Mouse (Mus musculus): ENCODE measurements at regions not wholly inside any gene's neighbourhood (a gene's known extent, or its start where the extent isn't known, plus 50 kb on each side); places are given as distances from the start of the nearest gene placed in this dataset.

GRCm38 (mm10) chr3:42129821-42130560, 387.6 kb downstream of the D3Ertd751e start:
- ATAC-seq (ENCODE audit: insufficient read depth) (no peak), DNase-seq (no peak)
- no peak for TF ChIP-seq CTCF (IDR thresholded peaks at IDR 0.05; ENCODE audit: low read depth)
- 79% methylated on average over 3 of the region's 3 CpGs for WGBS
- Histone ChIP-seq H3K4me2 (no peak overlapping the region), H3K4me1 (ENCODE audit: insufficient read depth) (no peaks in the 10 kb centered on the region), H3K27me3 (ENCODE audit: insufficient read depth, low read length) (no peaks in the 10 kb centered on the region), H3K9ac (no peak overlapping the region), H3K36me3 (ENCODE audit: insufficient read depth) (no peaks in the 10 kb centered on the region), H3K27ac (ENCODE audit: low read depth) (no peak overlapping the region), H3K4me3 (ENCODE audit: low read depth, low read length) (no peak overlapping the region), H3K9me3 (ENCODE audit: low read depth, low read length) (no peaks in the 10 kb centered on the region)

- ATAC-seq (ENCODE audit: insufficient read depth) (no peak), DNase-seq (no peak)
- Histone ChIP-seq H3K4me2 (no peak overlapping the region), H3K27ac (ENCODE audit: low read depth) (no peak overlapping the region), H3K4me1 (ENCODE audit: insufficient read depth) (no peaks in the 10 kb centered on the region), H3K9me3 (ENCODE audit: low read depth, low read length) (no peaks in the 10 kb centered on the region), H3K4me3 (ENCODE audit: low read depth, low read length) (no peak overlapping the region), H3K9ac (no peak overlapping the region), H3K27me3 (ENCODE audit: insufficient read depth, low read length) (no peaks in the 10 kb centered on the region), H3K36me3 (ENCODE audit: insufficient read depth) (no peaks in the 10 kb centered on the region)
- 64% methylated on average over 1 of the region's 1 CpGs for WGBS
- TF ChIP-seq CTCF (IDR thresholded peaks at IDR 0.05; ENCODE audit: low read depth): no peak
Observed at GRCm38 (mm10) chr3:42132322-42132721, 389.9 kb downstream of the D3Ertd751e start.

DNA sequence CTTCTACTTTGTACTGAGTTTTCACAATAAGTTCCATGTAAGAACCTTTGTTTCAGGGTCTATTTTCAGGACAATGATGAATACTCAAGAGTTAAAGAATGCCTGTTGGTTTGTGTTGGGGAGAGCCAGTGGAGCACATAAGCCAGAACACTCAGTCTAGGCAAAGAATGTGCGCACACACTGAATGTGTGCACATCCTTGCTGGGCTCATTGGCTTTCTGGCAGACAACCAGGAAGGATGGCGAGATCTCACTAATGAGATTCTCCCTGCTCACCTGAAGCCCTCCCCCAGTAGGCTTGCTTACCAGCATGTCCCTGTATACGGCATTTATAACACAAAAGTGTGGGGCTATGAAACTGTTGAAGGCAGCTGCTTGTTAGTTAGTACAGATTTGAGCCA, 411.0 kb downstream of the D3Ertd751e start:
- WGBS: 82% methylated on average over 3 of the region's 3 CpGs
- Histone ChIP-seq H3K4me2 (no peak overlapping the region), H3K4me1 (ENCODE audit: insufficient read depth) (no peaks in the 10 kb centered on the region), H3K27me3 (ENCODE audit: insufficient read depth, low read length) (no peaks in the 10 kb centered on the region), H3K4me3 (ENCODE audit: low read depth, low read length) (no peak overlapping the region), H3K27ac (ENCODE audit: low read depth) (no peak overlapping the region), H3K36me3 (ENCODE audit: insufficient read depth) (no peaks in the 10 kb centered on the region), H3K9me3 (ENCODE audit: low read depth, low read length) (no peaks in the 10 kb centered on the region), H3K9ac (no peak overlapping the region)
- ATAC-seq (ENCODE audit: insufficient read depth) (no peak), DNase-seq (no peak)
- no peak for TF ChIP-seq CTCF (IDR thresholded peaks at IDR 0.05; ENCODE audit: low read depth)

DNA sequence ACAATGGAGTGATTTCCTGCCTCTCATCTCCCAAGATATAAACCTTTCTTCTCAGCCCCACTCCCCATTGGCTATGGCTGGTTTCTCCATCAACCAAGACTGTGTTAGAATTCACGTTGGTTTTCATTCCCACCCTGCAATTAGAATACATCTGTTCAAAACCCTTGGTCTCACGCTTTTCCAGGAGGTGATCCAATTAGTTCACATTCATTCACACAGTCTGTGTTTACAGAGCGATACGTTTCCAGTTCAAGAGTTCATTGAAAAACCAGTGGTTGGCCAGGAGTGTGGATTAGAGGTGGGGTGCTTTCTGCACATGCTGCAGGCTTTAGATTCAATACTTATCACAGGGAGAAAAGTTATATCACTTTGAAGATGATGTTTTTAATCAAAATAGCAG, 412.5 kb downstream of the D3Ertd751e start:
- no peak overlapping the region for H3K4me2 ChIP-seq
- no peak for TF ChIP-seq CTCF (IDR thresholded peaks at IDR 0.05; ENCODE audit: low read depth)
- no peaks in the 10 kb centered on the region for H3K27me3 ChIP-seq (ENCODE audit: insufficient read depth, low read length)
- H3K9ac ChIP-seq: no peak overlapping the region
- no peak overlapping the region for H3K27ac ChIP-seq (ENCODE audit: low read depth)
- ATAC-seq (ENCODE audit: insufficient read depth) (no peak), DNase-seq (no peak)
- H3K4me1 ChIP-seq (ENCODE audit: insufficient read depth): no peaks in the 10 kb centered on the region
- no peaks in the 10 kb centered on the region for H3K36me3 ChIP-seq (ENCODE audit: insufficient read depth)
- no peak overlapping the region for H3K4me3 ChIP-seq (ENCODE audit: low read depth, low read length)
- no peaks in the 10 kb centered on the region for H3K9me3 ChIP-seq (ENCODE audit: low read depth, low read length)
- WGBS: 49% methylated on average over 4 of the region's 4 CpGs

DNA sequence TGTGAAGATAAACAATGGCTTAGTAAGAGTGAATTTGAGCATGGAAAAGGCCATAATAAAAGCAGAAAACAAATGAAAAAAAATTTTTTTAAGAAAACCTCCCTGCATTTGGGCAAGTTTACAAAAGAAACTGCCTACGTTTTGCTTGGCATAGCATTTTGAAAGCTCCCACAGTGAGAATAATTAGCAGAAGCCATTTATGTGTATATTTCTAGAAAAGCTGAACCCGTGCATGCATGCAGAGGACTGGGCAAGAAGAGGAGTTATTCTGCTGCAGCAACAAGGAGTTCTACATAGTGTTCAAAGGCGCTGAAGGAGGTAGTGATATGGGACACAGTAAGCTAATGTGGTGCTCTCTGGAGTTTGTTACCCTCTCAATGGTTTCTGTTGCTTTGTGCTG, 421.3 kb downstream of the D3Ertd751e start:
- no peaks in the 10 kb centered on the region for H3K27me3 ChIP-seq (ENCODE audit: insufficient read depth, low read length)
- H3K4me3 ChIP-seq (ENCODE audit: low read depth, low read length): no peak overlapping the region

GRCm38 (mm10) chr3:42199206-42199605, 456.8 kb downstream of the D3Ertd751e start:
- Histone ChIP-seq H3K4me3 (ENCODE audit: low read depth, low read length) (no peak overlapping the region), H3K27me3 (ENCODE audit: insufficient read depth, low read length) (no peaks in the 10 kb centered on the region), H3K9me3 (ENCODE audit: low read depth, low read length) (no peaks in the 10 kb centered on the region), H3K9ac (no peak overlapping the region), H3K36me3 (ENCODE audit: insufficient read depth) (no peaks in the 10 kb centered on the region), H3K4me1 (ENCODE audit: insufficient read depth) (no peaks in the 10 kb centered on the region), H3K27ac (ENCODE audit: low read depth) (no peak overlapping the region), H3K4me2 (no peak overlapping the region)
- WGBS: 38% methylated on average over 1 of the region's 1 CpGs
- DNase-seq (no peak), ATAC-seq (ENCODE audit: insufficient read depth) (no peak)
- TF ChIP-seq CTCF (IDR thresholded peaks at IDR 0.05; ENCODE audit: low read depth): no peak

More for the DNA sequence above, 421.3 kb downstream of the D3Ertd751e start:
- DNase-seq: no peak
- no peaks in the 10 kb centered on the region for H3K9me3 ChIP-seq (ENCODE audit: low read depth, low read length)
- no peak overlapping the region for H3K9ac ChIP-seq
- no peak for ATAC-seq (ENCODE audit: insufficient read depth)
- no peak for TF ChIP-seq CTCF (IDR thresholded peaks at IDR 0.05; ENCODE audit: low read depth)
- no peaks in the 10 kb centered on the region for H3K4me1 ChIP-seq (ENCODE audit: insufficient read depth)
- H3K4me2 ChIP-seq: no peak overlapping the region
- 59% methylated on average over 3 of the region's 3 CpGs for WGBS
- H3K36me3 ChIP-seq (ENCODE audit: insufficient read depth): no peaks in the 10 kb centered on the region
- H3K27ac ChIP-seq (ENCODE audit: low read depth): no peak overlapping the region

- TF ChIP-seq CTCF (IDR thresholded peaks at IDR 0.05; ENCODE audit: low read depth): no peak
- Histone ChIP-seq H3K4me3 (ENCODE audit: low read depth, low read length) (no peak overlapping the region), H3K9ac (no peak overlapping the region), H3K36me3 (ENCODE audit: insufficient read depth) (no peaks in the 10 kb centered on the region), H3K27ac (ENCODE audit: low read depth) (no peak overlapping the region), H3K4me2 (no peak overlapping the region), H3K4me1 (ENCODE audit: insufficient read depth) (no peaks in the 10 kb centered on the region), H3K9me3 (ENCODE audit: low read depth, low read length) (no peaks in the 10 kb centered on the region), H3K27me3 (ENCODE audit: insufficient read depth, low read length) (no peaks in the 10 kb centered on the region)
- ATAC-seq (ENCODE audit: insufficient read depth): no peak
- DNase-seq: no peak
- 63% methylated on average over 6 of the region's 6 CpGs for WGBS
Observed at GRCm38 (mm10) chr3:42201373-42201772, 459.0 kb downstream of the D3Ertd751e start.
